Mouse (Mus musculus) thymus, adult 2 months (tissue): ENCODE measurements around the gene Rpl9-ps6.

Source experiments
- CTCF ChIP-seq: fragments of 200-500 bp; IDR thresholded peaks from 2 replicates; pipeline ENCODE4 v1.5.1; 2012; ENCODE audit warnings: mild to moderate bottlenecking, control low read depth, low read length, moderate library complexity, borderline replicate concordance; ENCODE audit not compliant: control insufficient read depth, poor library complexity, insufficient read depth; ENCODE audit errors: extremely low read depth
- POLR2A ChIP-seq: fragments of 200-500 bp; IDR thresholded peaks from 2 replicates; pipeline ENCODE4 v1.6.1; 2012; ENCODE audit warnings: mild to moderate bottlenecking, low read length, control low read depth, moderate library complexity; ENCODE audit not compliant: control insufficient read depth, poor library complexity, insufficient read depth; ENCODE audit errors: extremely low read depth

DNA sequence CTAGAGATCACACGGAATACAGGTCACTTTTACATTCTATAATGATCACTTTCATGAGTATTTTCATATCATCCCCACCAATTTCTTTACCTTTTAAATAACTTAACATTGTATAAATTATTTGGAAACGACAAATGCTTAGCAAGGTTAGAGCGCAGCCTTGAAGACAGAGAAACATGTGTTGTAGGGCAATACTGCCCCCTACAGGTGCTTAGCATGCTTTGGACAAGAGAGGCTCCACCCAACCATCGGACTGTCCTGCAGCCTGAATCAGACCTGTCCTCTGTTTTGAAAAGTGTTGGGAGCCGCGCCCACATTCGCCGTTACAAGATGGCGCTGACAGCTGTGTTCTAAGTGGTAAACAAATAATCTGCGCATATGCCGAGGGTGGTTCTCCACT is 24.8 kb downstream of the Rpl9-ps6 start:
- TF ChIP-seq POLR2A (no peak), CTCF (no peak)
